Mouse (Mus musculus) heart, embryonic 10.5 days (tissue): ENCODE results near the gene B3galnt1. TPM values are rescaled to one million over a fixed set of nuclear protein-coding genes. Genes with fewer than 3 reads are reported as not detected.

Source experiments
- DNase-seq: peaks from one replicate; pipeline ENCODE4 v3.0.0-alpha.2; 2017; ENCODE audit warnings: low spot score
- H3K27ac ChIP-seq: fragments of 300-500 bp; sonication (generic); 2 replicates; pipeline ENCODE4 v1.5.1; 2016; ENCODE audit warnings: mild to moderate bottlenecking
- H3K27me3 ChIP-seq: fragments of 300-500 bp; sonication (generic); 2 replicates; pipeline ENCODE4 v1.6.1; 2016; ENCODE audit warnings: mild to moderate bottlenecking; ENCODE audit not compliant: poor library complexity, insufficient read depth, severe bottlenecking
- H3K36me3 ChIP-seq: fragments of 300-500 bp; sonication (generic); 2 replicates; pipeline ENCODE4 v1.6.1; 2016; ENCODE audit warnings: mild to moderate bottlenecking, moderate library complexity
- H3K4me1 ChIP-seq: fragments of 300-500 bp; sonication (generic); 2 replicates; pipeline ENCODE4 v1.6.1; 2016; ENCODE audit warnings: mild to moderate bottlenecking
- H3K4me3 ChIP-seq: fragments of 300-500 bp; sonication (generic); 2 replicates; pipeline ENCODE4 v1.5.1; 2016; ENCODE audit warnings: mild to moderate bottlenecking, moderate library complexity
- H3K9me3 ChIP-seq: fragments of 300-500 bp; sonication (generic); 2 replicates; pipeline ENCODE4 v1.6.1; 2016; ENCODE audit warnings: mild to moderate bottlenecking, moderate library complexity
- WGBS: fragments of 180-500 bp; shearing (Covaris S2); methylation state at CpG from one replicate; pipeline ENCODE4 v1.1.7; 2016; 5-methylcytosine and 5-hydroxymethylcytosine counted together
- polyA plus RNA-seq: library from polyadenylated mRNA; unstranded; fragments of >200 nt; fragmentation: Nextera tagmentation; extraction: Ambion mirVana; gene quantifications from 2 replicates; pipeline ENCODE4 v1.2.1, GENCODE M21; 2016

B3galnt1 gene
- 26.5 and 27.7 TPM in 2 replicates for polyA plus RNA-seq

GRCm38 (mm10) chr3:69598261-69599165, at the start of gene B3galnt1:
TSS of gene B3galnt1 (minus strand) at chr3:69598960.
- Histone ChIP-seq H3K9me3 (no peaks in the 10 kb centered on the region), H3K36me3 (no peaks in the 10 kb centered on the region), H3K27me3 (no peaks in the 10 kb centered on the region), H3K27ac (peak within 1 kb of the TSS; percentile 92), H3K4me1 (peaks cover 18% of the 10 kb centered on the region; the same call in 1 of the 2 replicates), H3K4me3 (peak within 1 kb of the TSS; percentile 80)
- peak; percentile 79 for DNase-seq
- WGBS = under 1% methylated on average over 95 of the region's 99 CpGs

- H3K4me3 ChIP-seq = no peak overlapping the region
- no peak for DNase-seq
- no peak overlapping the region for H3K27ac ChIP-seq
- no peaks in the 10 kb centered on the region for H3K4me1 ChIP-seq
- no peaks in the 10 kb centered on the region for H3K27me3 ChIP-seq
- no peaks in the 10 kb centered on the region for H3K36me3 ChIP-seq
- 0 out of 2 replicates have a peak, but pooled peaks cover 3% of the 10 kb centered on the region for H3K9me3 ChIP-seq
- WGBS = 84% methylated on average over 3 of the region's 3 CpGs
Measured at GRCm38 (mm10) chr3:69634521-69634920, 35.8 kb upstream of the B3galnt1 start.

DNA sequence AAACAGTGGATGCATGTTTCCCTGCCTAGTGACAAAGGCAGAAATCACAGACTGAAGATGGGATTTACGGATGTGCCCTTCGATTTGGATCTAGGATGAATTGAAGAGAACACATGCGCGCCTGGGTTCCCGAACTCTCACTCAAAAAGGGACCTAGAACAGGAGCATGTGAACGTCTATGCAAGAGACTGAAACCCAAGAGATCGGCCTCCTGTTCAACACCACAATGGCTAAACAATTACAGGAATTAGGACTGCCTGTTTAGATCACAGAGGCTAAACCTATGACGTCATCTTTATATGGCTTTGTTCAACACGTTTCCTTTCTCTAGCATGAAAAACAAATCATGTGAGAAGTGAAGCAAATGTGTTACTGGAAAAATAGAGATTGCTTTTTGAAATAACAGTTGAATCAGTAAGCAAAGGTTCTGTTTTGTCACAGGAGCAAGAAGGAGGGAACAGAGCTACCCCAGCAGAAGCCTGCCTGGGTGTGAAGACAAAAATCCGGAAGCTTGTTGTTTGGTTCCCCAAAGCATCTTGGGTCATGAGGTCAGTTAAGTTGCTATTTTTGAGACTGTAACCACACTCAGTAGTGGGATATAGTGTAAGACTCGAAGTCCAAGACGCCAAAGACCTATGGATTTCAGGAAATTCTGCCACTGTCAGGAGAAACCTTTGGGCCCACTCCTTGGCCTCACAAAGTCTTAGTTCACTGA, 35.1 kb upstream of the B3galnt1 start:
- no peak for DNase-seq
- 75% methylated on average over 12 of the region's 12 CpGs for WGBS

DNA sequence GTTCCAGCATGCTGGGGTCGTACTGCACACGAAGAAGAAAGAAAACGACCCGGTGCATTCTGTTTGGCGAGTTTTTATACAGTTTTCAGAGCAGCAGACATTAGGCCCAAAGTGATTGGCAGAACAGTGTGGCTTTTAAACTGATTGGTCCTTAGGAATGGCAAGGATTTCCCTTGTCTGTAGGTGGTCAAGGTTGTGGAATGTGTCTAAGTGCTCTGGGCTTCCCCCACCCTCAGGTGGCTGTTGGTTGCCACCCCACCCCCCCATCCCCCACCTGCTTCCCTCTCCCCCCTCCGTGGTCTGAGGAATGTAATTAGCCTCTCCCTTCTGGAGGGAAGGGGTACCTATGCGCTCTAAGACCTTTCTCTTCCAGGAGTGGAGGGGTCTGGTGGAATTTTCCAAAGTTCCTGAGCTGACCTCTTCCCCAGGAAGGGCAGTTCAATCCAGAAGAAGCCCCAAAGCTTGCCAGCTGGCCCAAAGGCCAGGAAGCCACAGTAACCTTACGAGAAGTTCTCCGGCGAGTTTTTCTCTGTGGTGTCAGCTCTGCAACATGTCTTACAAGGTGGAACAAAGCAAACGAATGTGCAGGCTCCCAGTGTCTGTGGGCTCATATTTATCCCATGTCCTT, 28.3 kb upstream of the B3galnt1 start:
- 76% methylated on average over 11 of the region's 11 CpGs for WGBS
- Histone ChIP-seq H3K4me3 (no peak overlapping the region), H3K9me3 (no peaks in the 10 kb centered on the region), H3K27ac (no peak overlapping the region), H3K4me1 (no peaks in the 10 kb centered on the region), H3K27me3 (no peaks in the 10 kb centered on the region), H3K36me3 (no peaks in the 10 kb centered on the region)
- no peak for DNase-seq

More for the DNA sequence above, 35.1 kb upstream of the B3galnt1 start:
- H3K36me3 ChIP-seq = no peaks in the 10 kb centered on the region
- no peak overlapping the region; the same call in 1 of the 2 replicates for H3K27ac ChIP-seq
- no peaks in the 10 kb centered on the region for H3K27me3 ChIP-seq
- no peaks in the 10 kb centered on the region for H3K4me1 ChIP-seq
- H3K9me3 ChIP-seq = 0 out of 2 replicates have a peak, but pooled peaks cover 3% of the 10 kb centered on the region
- no peak overlapping the region for H3K4me3 ChIP-seq

GRCm38 (mm10) chr3:69626213-69626962, 27.6 kb upstream of the B3galnt1 start:
- Histone ChIP-seq H3K4me3 (no peak overlapping the region), H3K4me1 (no peaks in the 10 kb centered on the region), H3K27ac (no peak overlapping the region), H3K9me3 (no peaks in the 10 kb centered on the region), H3K36me3 (no peaks in the 10 kb centered on the region), H3K27me3 (no peaks in the 10 kb centered on the region)
- DNase-seq = no peak
- 86% methylated on average over 11 of the region's 11 CpGs for whole genome bisulfite sequencing

GRCm38 (mm10) chr3:69624182-69624581, 25.4 kb upstream of the B3galnt1 start:
- no peaks in the 10 kb centered on the region for H3K9me3 ChIP-seq
- no peaks in the 10 kb centered on the region for H3K27me3 ChIP-seq
- H3K36me3 ChIP-seq = no peaks in the 10 kb centered on the region
- H3K27ac ChIP-seq = no peak overlapping the region
- DNase-seq = no peak
- H3K4me3 ChIP-seq = no peak overlapping the region
- H3K4me1 ChIP-seq = no peaks in the 10 kb centered on the region
- 74% methylated on average over 2 of the region's 2 CpGs for WGBS

- Histone ChIP-seq H3K4me3 (no peak overlapping the region), H3K27me3 (no peaks in the 10 kb centered on the region)
- WGBS = 85% methylated on average over 5 of the region's 5 CpGs
Measured at GRCm38 (mm10) chr3:69607909-69608308, 9.1 kb upstream of the B3galnt1 start.

GRCm38 (mm10) chr3:69607468-69607867, 8.7 kb upstream of the B3galnt1 start:
- H3K36me3 ChIP-seq = no peaks in the 10 kb centered on the region
- H3K4me1 ChIP-seq = no peaks in the 10 kb centered on the region
- WGBS = 53% methylated on average over 1 of the region's 1 CpGs
- no peaks in the 10 kb centered on the region for H3K9me3 ChIP-seq
- DNase-seq = no peak
- no peak overlapping the region for H3K27ac ChIP-seq
- H3K27me3 ChIP-seq = no peaks in the 10 kb centered on the region
- H3K4me3 ChIP-seq = no peak overlapping the region

More at GRCm38 (mm10) chr3:69607909-69608308, 9.1 kb upstream of the B3galnt1 start:
- peak; percentile 45 for DNase-seq
- H3K27ac ChIP-seq = no peak overlapping the region
- no peaks in the 10 kb centered on the region for H3K4me1 ChIP-seq
- H3K36me3 ChIP-seq = no peaks in the 10 kb centered on the region
- H3K9me3 ChIP-seq = no peaks in the 10 kb centered on the region

DNA sequence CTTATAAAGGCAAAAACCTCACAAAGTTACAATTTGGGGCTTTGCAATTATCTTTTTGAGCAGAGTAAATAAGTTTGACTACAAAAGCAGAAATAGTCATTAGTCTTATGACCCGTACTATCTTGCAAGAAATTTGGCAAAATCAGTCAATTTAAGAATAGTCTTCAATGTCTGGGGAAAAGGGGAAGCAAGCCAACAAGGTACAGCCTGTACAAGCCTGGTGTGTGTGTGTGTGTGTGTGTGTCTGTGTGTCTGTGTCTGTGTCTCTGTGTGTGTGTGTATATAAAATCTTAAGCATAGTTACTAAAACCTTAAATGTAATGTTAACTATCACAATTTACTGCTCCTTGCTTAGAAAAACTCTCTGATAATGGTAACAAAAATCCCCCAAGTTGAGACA, 8.2 kb upstream of the B3galnt1 start:
- peak; percentile 1 for DNase-seq
- Histone ChIP-seq H3K27me3 (no peaks in the 10 kb centered on the region), H3K9me3 (no peaks in the 10 kb centered on the region), H3K4me3 (no peak overlapping the region), H3K27ac (no peak overlapping the region), H3K36me3 (no peaks in the 10 kb centered on the region), H3K4me1 (no peaks in the 10 kb centered on the region)
- WGBS = 83% methylated on average over 1 of the region's 1 CpGs

DNA sequence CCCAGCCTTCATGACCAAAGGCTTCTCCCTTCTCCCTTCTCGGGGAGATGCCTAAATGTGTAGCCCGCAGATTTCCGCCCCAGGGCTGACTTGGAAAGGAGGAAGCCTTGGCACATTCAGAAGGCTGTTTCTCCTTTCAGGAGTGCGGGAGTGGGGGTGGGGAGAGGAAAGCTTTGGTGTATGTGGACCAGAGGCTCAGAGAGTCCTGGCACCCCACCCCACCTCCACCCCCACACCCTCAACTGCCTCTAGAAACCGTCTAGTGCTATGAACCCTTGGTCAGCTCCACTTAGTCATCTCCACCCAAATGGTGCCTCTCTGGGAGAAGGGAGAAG, 373 bp upstream of the B3galnt1 start:
- WGBS = 14% methylated on average over 5 of the region's 5 CpGs
- H3K4me3 ChIP-seq = peak overlapping the region; percentile 80
- H3K4me1 ChIP-seq = peaks cover 16% of the 10 kb centered on the region; the same call in 1 of the 2 replicates
- DNase-seq = no peak
- H3K9me3 ChIP-seq = no peaks in the 10 kb centered on the region
- H3K27ac ChIP-seq = peak overlapping the region; percentile 92
- H3K36me3 ChIP-seq = no peaks in the 10 kb centered on the region
- H3K27me3 ChIP-seq = no peaks in the 10 kb centered on the region

- Histone ChIP-seq H3K27me3 (no peaks in the 10 kb centered on the region), H3K4me3 (peak overlapping the region; percentile 80), H3K4me1 (peaks cover 18% of the 10 kb centered on the region; the same call in 1 of the 2 replicates), H3K9me3 (no peaks in the 10 kb centered on the region), H3K27ac (peak overlapping the region; percentile 92), H3K36me3 (no peaks in the 10 kb centered on the region)
- peak; percentile 60 for DNase-seq
- 8% methylated on average over 7 of the region's 7 CpGs for WGBS
Measured at GRCm38 (mm10) chr3:69597816-69598215, 944 bp downstream of the B3galnt1 start.

- Histone ChIP-seq H3K36me3 (no peaks in the 10 kb centered on the region), H3K27ac (no peak overlapping the region), H3K9me3 (no peaks in the 10 kb centered on the region), H3K27me3 (no peaks in the 10 kb centered on the region), H3K4me3 (peak overlapping the region; percentile 80; the same call in 1 of the 2 replicates), H3K4me1 (peaks cover 18% of the 10 kb centered on the region; the same call in 1 of the 2 replicates)
- WGBS = 88% methylated on average over 6 of the region's 6 CpGs
- peak; percentile 51 for DNase-seq
Measured at GRCm38 (mm10) chr3:69597211-69597610, 1.5 kb downstream of the B3galnt1 start.
